Mouse (Mus musculus) forelimb bud, embryonic 11.5 days (tissue): ENCODE data around the gene Nicn1.
A peak's percentile ranks its signal among the peaks of the same experiment; 100 is the strongest.

Experiments used
- DNase-seq: peaks from one replicate; pipeline ENCODE4 v3.0.0-alpha.2; 2012; ENCODE audit warnings: low read depth, low spot score

Nicn1 gene

GRCm38 (mm10) chr9:108337848-108338550, 47.8 kb downstream of the Nicn1 start:
- no peak for DNase-seq

DNA sequence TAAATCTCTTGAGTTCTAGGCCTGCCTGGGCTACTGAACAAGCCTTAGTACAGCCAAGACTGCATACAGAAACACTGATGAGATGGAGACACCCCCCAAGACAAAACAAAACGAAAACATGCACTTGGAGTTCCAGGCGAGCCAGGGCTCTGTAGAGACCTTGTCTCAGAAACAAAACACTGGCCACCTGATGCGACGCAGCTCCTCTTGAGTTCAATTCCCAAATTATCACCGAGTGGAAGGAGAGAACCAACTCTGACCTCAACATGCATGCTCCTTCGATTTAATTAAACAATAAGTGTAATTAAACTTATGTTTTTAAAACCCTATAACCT, 48.3 kb downstream of the Nicn1 start:
- DNase-seq, result no peak

GRCm38 (mm10) chr9:108338886-108339781, 48.9 kb downstream of the Nicn1 start, which contains the start of gene Gpx1:
Gene Gpx1 (plus strand): TSS chr9:108338903.
- DNase-seq, result peak; percentile 94

- DNase-seq, result no peak
These were observed 49.6 kb downstream of the Nicn1 start for GRCm38 (mm10) chr9:108339886-108340257.

- no peak for DNase-seq
These were observed 50.3 kb downstream of the Nicn1 start for GRCm38 (mm10) chr9:108340258-108341138.

DNA sequence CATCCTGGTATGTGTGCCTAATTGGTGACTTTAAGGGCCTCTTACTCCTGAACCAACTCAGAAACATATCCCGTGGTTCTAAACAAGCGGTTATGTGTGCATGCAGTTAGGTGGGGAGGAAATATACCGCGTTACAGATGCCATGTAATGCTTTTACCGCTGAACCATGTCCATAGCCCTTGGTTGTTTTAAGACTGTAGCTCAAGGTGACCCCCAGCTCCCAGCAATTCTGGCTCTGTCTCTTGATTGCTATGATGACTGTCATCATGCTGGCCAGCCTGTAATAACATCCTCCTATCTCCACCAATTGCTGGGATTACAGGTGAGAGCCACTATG, 50.9 kb downstream of the Nicn1 start:
- DNase-seq, result no peak

GRCm38 (mm10) chr9:108341801-108342200, 51.6 kb downstream of the Nicn1 start:
- no peak for DNase-seq

DNA sequence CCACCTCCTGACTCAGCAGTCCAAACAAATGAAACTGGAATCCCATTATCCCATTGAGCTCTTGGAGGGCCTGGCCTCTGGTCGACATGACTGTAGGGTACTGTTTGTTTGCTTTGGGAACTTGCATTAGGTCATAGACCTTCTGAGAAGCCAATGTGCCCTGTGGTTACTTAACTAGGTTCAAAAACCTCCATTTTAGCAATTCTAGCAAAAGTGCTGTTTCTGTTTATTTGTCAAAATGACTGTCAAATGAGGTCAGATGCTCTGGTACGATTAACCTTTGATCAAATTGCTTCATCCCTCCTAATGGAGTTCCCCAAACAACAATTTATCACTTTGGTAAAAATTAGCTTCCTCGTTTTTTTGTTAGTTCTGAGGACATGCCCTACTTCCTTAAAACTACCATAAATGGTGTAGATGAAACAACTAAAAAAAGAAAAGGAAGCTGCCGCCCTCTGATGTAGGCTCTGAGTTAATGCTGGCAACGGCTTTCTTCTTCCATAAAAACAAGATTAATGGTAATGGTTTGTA, 52.1 kb downstream of the Nicn1 start:
- DNase-seq, result no peak

GRCm38 (mm10) chr9:108343331-108343730, 53.1 kb downstream of the Nicn1 start:
- no peak for DNase-seq

- no peak for DNase-seq
These were observed 53.6 kb downstream of the Nicn1 start for GRCm38 (mm10) chr9:108343835-108344234.

DNA sequence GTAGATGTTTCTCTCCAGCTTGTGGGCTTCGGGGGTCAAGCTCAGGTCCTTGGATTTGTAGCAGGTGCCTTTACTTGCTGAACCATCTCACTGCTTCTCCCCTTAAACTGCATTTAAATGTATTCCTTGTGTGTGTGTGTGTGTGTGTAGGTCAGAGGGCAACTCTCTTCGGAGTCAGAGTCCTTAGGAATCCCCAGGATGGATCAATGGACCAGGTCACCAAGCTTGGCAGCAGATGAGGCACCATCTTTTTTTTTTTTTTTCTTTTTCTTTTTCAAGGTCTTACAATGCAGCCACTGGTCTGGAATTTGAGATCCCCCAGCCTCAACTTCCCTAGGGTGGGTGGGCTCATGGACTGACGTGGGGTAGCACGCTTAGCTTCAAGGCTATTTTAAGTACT, 54.2 kb downstream of the Nicn1 start:
- DNase-seq, result no peak
